Mouse (Mus musculus): ENCODE measurements around the gene Lrp1. TPM values are rescaled to one million over a fixed set of nuclear protein-coding genes. Genes with fewer than 3 reads are reported as not detected.

Gene Lrp1
- polyA plus RNA-seq, 1 experiment from 2014 or later = 57.6 TPM

- H3K36me3 ChIP-seq (ENCODE audit: control insufficient read depth, insufficient read depth, low read length) = peaks cover 12% of the 10 kb centered on the region; the same call in 1 of the 2 replicates
- no peak overlapping the region for H3K27ac ChIP-seq (replicated peaks; ENCODE audit: low read depth, low read length)
- H3K27me3 ChIP-seq (ENCODE audit: control insufficient read depth, insufficient read depth, low read length) = no peaks in the 10 kb centered on the region
- DNase-seq (ENCODE audit: low spot score) = no peak
- H3K4me1 ChIP-seq (ENCODE audit: control insufficient read depth, insufficient read depth, low read length) = peaks cover 5% of the 10 kb centered on the region; the same call in 1 of the 2 replicates
- no peaks in the 10 kb centered on the region for H3K9me3 ChIP-seq (ENCODE audit: control insufficient read depth, low read length)
- H3K9ac ChIP-seq (ENCODE audit: low read length) = no peak overlapping the region
- ATAC-seq (ENCODE audit: insufficient number of reproducible peaks, low FRiP score, low TSS enrichment, low read depth) = no peak
- WGBS = 44% methylated on average over 13 of the region's 13 CpGs
- no peak overlapping the region for H3K4me2 ChIP-seq (ENCODE audit: low read depth, severe bottlenecking)
- no peak overlapping the region for H3K4me3 ChIP-seq (ENCODE audit: low read depth, low read length)
Measured at GRCm38 (mm10) chr10:127603437-127604371, 17.2 kb downstream of the Lrp1 start.

- Histone ChIP-seq H3K4me2 (ENCODE audit: low read depth, severe bottlenecking) (no peak overlapping the region), H3K27me3 (ENCODE audit: control insufficient read depth, insufficient read depth, low read length) (no peaks in the 10 kb centered on the region), H3K27ac (replicated peaks; ENCODE audit: low read depth, low read length) (no peak overlapping the region), H3K4me1 (ENCODE audit: control insufficient read depth, insufficient read depth, low read length) (peaks cover 14% of the 10 kb centered on the region; the same call in 1 of the 2 replicates), H3K36me3 (ENCODE audit: control insufficient read depth, insufficient read depth, low read length) (peaks cover 15% of the 10 kb centered on the region), H3K9me3 (ENCODE audit: control insufficient read depth, low read length) (no peaks in the 10 kb centered on the region), H3K9ac (ENCODE audit: low read length) (no peak overlapping the region), H3K4me3 (ENCODE audit: low read depth, low read length) (no peak overlapping the region)
- DNase-seq (ENCODE audit: low spot score) (no peak), ATAC-seq (ENCODE audit: insufficient number of reproducible peaks, low FRiP score, low TSS enrichment, low read depth) (no peak)
- 96% methylated on average over 6 of the region's 6 CpGs for WGBS
Measured at GRCm38 (mm10) chr10:127602194-127602593, 18.8 kb downstream of the Lrp1 start.

- 79% methylated on average over 17 of the region's 17 CpGs for WGBS
- DNase-seq (ENCODE audit: low spot score) = no peak
- Histone ChIP-seq H3K27me3 (ENCODE audit: control insufficient read depth, insufficient read depth, low read length) (no peaks in the 10 kb centered on the region), H3K4me1 (ENCODE audit: control insufficient read depth, insufficient read depth, low read length) (peaks cover 17% of the 10 kb centered on the region), H3K9me3 (ENCODE audit: control insufficient read depth, low read length) (no peaks in the 10 kb centered on the region), H3K9ac (ENCODE audit: low read length) (no peak overlapping the region), H3K4me3 (ENCODE audit: low read depth, low read length) (no peak overlapping the region), H3K4me2 (ENCODE audit: low read depth, severe bottlenecking) (no peak overlapping the region), H3K36me3 (ENCODE audit: control insufficient read depth, insufficient read depth, low read length) (peaks cover 14% of the 10 kb centered on the region), H3K27ac (replicated peaks; ENCODE audit: low read depth, low read length) (no peak overlapping the region)
- no peak for ATAC-seq (ENCODE audit: insufficient number of reproducible peaks, low FRiP score, low TSS enrichment, low read depth)
Measured at GRCm38 (mm10) chr10:127599779-127600541, 21.0 kb downstream of the Lrp1 start.

- Histone ChIP-seq H3K36me3 (ENCODE audit: control insufficient read depth, insufficient read depth, low read length) (peaks cover 15% of the 10 kb centered on the region), H3K4me2 (ENCODE audit: low read depth, severe bottlenecking) (no peak overlapping the region), H3K9ac (ENCODE audit: low read length) (no peak overlapping the region), H3K4me3 (ENCODE audit: low read depth, low read length) (no peak overlapping the region), H3K27me3 (ENCODE audit: control insufficient read depth, insufficient read depth, low read length) (no peaks in the 10 kb centered on the region), H3K9me3 (ENCODE audit: control insufficient read depth, low read length) (no peaks in the 10 kb centered on the region), H3K4me1 (ENCODE audit: control insufficient read depth, insufficient read depth, low read length) (peaks cover 17% of the 10 kb centered on the region), H3K27ac (replicated peaks; ENCODE audit: low read depth, low read length) (no peak overlapping the region)
- no peak for DNase-seq (ENCODE audit: low spot score)
- ATAC-seq (ENCODE audit: insufficient number of reproducible peaks, low FRiP score, low TSS enrichment, low read depth) = no peak
- WGBS = 87% methylated on average over 11 of the region's 11 CpGs
Measured at GRCm38 (mm10) chr10:127599252-127599651, 21.7 kb downstream of the Lrp1 start.

GRCm38 (mm10) chr10:127598607-127599006, 22.3 kb downstream of the Lrp1 start:
- Histone ChIP-seq H3K36me3 (ENCODE audit: control insufficient read depth, insufficient read depth, low read length) (peaks cover 13% of the 10 kb centered on the region), H3K9ac (ENCODE audit: low read length) (no peak overlapping the region), H3K9me3 (ENCODE audit: control insufficient read depth, low read length) (no peaks in the 10 kb centered on the region), H3K4me1 (ENCODE audit: control insufficient read depth, insufficient read depth, low read length) (peaks cover 15% of the 10 kb centered on the region), H3K4me2 (ENCODE audit: low read depth, severe bottlenecking) (no peak overlapping the region), H3K27me3 (ENCODE audit: control insufficient read depth, insufficient read depth, low read length) (no peaks in the 10 kb centered on the region), H3K4me3 (ENCODE audit: low read depth, low read length) (no peak overlapping the region), H3K27ac (replicated peaks; ENCODE audit: low read depth, low read length) (no peak overlapping the region)
- DNase-seq (ENCODE audit: low spot score) = no peak
- 47% methylated on average over 8 of the region's 8 CpGs for WGBS
- ATAC-seq (ENCODE audit: insufficient number of reproducible peaks, low FRiP score, low TSS enrichment, low read depth) = no peak

GRCm38 (mm10) chr10:127597311-127597901, 23.5 kb downstream of the Lrp1 start:
- Histone ChIP-seq H3K27me3 (ENCODE audit: control insufficient read depth, insufficient read depth, low read length) (no peaks in the 10 kb centered on the region), H3K9ac (ENCODE audit: low read length) (no peak overlapping the region), H3K27ac (replicated peaks; ENCODE audit: low read depth, low read length) (no peak overlapping the region), H3K4me2 (ENCODE audit: low read depth, severe bottlenecking) (no peak overlapping the region), H3K4me1 (ENCODE audit: control insufficient read depth, insufficient read depth, low read length) (peaks cover 15% of the 10 kb centered on the region), H3K9me3 (ENCODE audit: control insufficient read depth, low read length) (no peaks in the 10 kb centered on the region), H3K36me3 (ENCODE audit: control insufficient read depth, insufficient read depth, low read length) (peaks cover 18% of the 10 kb centered on the region), H3K4me3 (ENCODE audit: low read depth, low read length) (no peak overlapping the region)
- ATAC-seq (ENCODE audit: insufficient number of reproducible peaks, low FRiP score, low TSS enrichment, low read depth) = no peak
- 75% methylated on average over 5 of the region's 5 CpGs for WGBS
- no peak for DNase-seq (ENCODE audit: low spot score)

GRCm38 (mm10) chr10:127596321-127596941, 24.5 kb downstream of the Lrp1 start:
- no peak overlapping the region for H3K9ac ChIP-seq (ENCODE audit: low read length)
- H3K27ac ChIP-seq (replicated peaks; ENCODE audit: low read depth, low read length) = no peak overlapping the region
- H3K4me3 ChIP-seq (ENCODE audit: low read depth, low read length) = no peak overlapping the region
- no peak for ATAC-seq (ENCODE audit: insufficient number of reproducible peaks, low FRiP score, low TSS enrichment, low read depth)
- no peaks in the 10 kb centered on the region for H3K9me3 ChIP-seq (ENCODE audit: control insufficient read depth, low read length)
- H3K27me3 ChIP-seq (ENCODE audit: control insufficient read depth, insufficient read depth, low read length) = no peaks in the 10 kb centered on the region
- WGBS = 58% methylated on average over 7 of the region's 7 CpGs
- peaks cover 26% of the 10 kb centered on the region for H3K36me3 ChIP-seq (ENCODE audit: control insufficient read depth, insufficient read depth, low read length)
- H3K4me2 ChIP-seq (ENCODE audit: low read depth, severe bottlenecking) = no peak overlapping the region
- no peak for DNase-seq (ENCODE audit: low spot score)
- H3K4me1 ChIP-seq (ENCODE audit: control insufficient read depth, insufficient read depth, low read length) = peaks cover 15% of the 10 kb centered on the region
